Mouse (Mus musculus) activated CD4-positive, CD25-positive, alpha-beta regulatory T cell (primary cell): ENCODE results near the gene Slc8a1. TPM values are rescaled to one million over a fixed set of nuclear protein-coding genes. Genes with fewer than 3 reads are reported as not detected.

ENCODE experiments used
- polyA plus RNA-seq, 2 experiments: library from polyadenylated mRNA; unstranded; fragments of 100-300 nt; shearing (Covaris generic); gene quantifications; one replicate each; pipeline ENCODE4 v1.2.1; 2017

The Slc8a1 gene
- under 1 TPM; 0.05 to 0.26 TPM for polyA plus RNA-seq

GRCm38 (mm10) chr17:81738311-81738755, at the start of gene Slc8a1:
TSS of gene Slc8a1 (minus strand) at chr17:81738377.

GRCm38 (mm10) chr17:81441463-81441862, 296.7 kb downstream of the Slc8a1 start, which contains the start of gene Gm11096:
TSS of gene Gm11096 (plus strand) at chr17:81441763.

